Mouse (Mus musculus) v-Abl transformed pro-B cells (cell line): ENCODE measurements at regions not wholly inside any gene's neighbourhood (a gene's known extent, or its start where the extent isn't known, plus 50 kb on each side); places are given as distances from the start of the nearest gene placed in this dataset.
"Not testable (repeated sequence)": the region's sequence is repeated elsewhere in the genome, so short reads cannot be mapped to it uniquely, and the experiment has no call there.

Experiments
- in situ Hi-C, 2 experiments: fragments of 400-800 bp; cut with MboI; formaldehyde crosslinking; loops; one replicate each; pipeline ENCODE4 v1.15.1; 2025; ENCODE audit not compliant: unreplicated experiment in 2 of 2

GRCm38 (mm10) chr1:140693482-140693881 lies 447.5 kb downstream of the Kcnt2 start:
- in situ Hi-C loops, result no loop called here

DNA sequence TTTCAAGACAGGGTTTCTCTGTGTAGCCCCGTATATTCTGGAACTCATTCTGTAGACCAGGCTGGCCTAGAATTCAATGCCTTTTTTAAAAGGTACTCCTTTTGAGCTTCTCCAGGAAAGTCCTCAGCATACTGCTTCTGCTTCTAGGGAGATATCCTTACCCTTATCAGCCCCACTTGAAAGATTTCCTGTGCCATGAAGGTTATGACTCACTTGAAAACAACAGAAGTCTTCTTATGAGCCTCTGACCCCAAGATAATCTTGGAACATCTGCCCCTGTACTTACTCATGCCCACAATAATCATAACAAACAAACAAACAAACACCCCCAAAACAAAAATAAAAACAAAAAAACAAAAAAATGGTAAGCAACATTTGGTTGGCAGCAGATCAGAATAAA lies 484.2 kb downstream of the Kcnt2 start:
- in situ Hi-C loops, result loop anchor here in 1 of 2 experiments (10.0 kb wide), 1 partner anchor 165 kb away; no protein-coding TSS in a partner anchor

DNA sequence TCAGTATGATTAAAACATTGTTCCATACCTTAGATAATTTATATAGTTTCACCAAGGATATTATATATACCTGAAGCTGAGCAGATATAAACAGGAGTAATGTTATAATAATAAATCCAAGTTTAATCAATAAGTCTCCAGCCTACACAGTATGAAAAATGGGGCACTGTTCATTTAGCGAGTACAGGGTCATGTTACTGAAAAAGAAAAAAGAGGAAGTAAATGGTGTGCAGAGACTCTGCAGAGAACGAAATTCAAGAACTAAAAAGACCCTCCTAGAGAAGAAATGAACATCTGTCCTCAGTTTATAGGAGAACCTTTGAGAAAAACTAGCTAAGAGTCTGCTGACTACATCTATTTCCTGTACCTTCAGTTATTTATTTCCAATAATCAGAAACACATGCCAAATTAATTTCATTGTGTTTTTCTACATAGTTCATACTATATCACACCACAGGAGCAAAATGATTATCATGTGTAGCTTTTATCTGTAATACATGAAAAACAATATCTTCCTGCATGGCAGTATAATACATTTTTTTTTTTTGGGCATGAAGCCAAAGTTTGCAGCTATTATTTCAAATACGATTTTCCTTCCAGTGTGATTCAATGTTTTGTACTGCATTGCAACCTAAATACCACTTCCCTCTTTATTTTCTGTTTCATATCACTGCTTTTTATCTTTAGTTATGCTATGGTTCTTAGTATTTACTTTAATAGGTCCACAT lies 493.2 kb downstream of the Kcnt2 start:
- in situ Hi-C loops, result loop anchor here in 1 of 2 experiments (10.0 kb wide), 1 partner anchor 174 kb away; no protein-coding TSS in a partner anchor

GRCm38 (mm10) chr1:140740081-140740480 lies 494.1 kb downstream of the Kcnt2 start:
- in situ Hi-C loops, result loop anchor here in 1 of 2 experiments (10.0 kb wide), 1 partner anchor 195 kb away; no protein-coding TSS in a partner anchor

DNA sequence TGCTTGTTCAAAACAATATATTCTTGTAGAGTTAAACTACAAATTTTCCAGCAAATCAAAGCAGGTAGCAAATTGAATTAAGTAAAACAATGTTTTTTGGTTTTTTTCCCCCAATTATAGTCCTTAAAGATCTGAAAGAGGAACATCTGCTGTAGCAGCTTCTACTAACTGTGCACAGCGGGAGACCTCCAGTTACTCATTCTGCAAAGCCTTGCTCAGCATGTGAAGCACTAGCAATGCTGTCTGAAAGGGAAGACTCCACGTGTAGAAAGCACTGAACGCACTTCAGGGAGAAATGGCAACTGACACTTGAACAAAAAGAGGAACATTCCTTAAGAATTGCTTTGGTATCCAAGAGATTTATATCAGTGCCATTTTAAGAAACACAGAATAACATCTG lies 502.1 kb downstream of the Kcnt2 start:
- in situ Hi-C loops, result loop anchor here in 1 of 2 experiments (10.0 kb wide), 1 partner anchor 203 kb away; no protein-coding TSS in a partner anchor

- in situ Hi-C loops, result no loop called here
Observed at GRCm38 (mm10) chr1:140765906-140766305, 519.9 kb downstream of the Kcnt2 start.

- in situ Hi-C loops, result not testable (repeated sequence)
Observed at GRCm38 (mm10) chr1:140773769-140774168, 527.8 kb downstream of the Kcnt2 start.

DNA sequence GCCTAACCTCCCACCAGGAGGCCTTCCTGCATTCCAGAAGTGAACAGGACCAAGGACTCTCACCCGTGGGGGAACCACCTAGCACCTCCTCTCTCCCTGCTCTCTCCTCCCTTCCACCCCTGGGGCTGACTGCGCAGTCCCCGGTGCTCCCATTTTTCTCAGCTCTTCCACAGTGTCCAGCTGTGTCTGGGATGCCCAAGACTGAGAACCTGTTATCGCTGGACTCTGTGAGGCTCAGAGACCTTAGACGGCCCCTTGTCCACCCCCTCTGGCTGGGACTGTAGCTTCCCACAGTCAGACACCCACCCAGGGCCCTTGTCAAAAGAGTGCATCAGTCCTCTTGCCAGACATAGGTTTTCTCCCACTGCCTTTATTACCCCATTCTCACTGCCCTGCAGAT lies 564.2 kb downstream of the Kcnt2 start:
- in situ Hi-C loops, result no loop called here

- in situ Hi-C loops, result no loop called here
Observed at GRCm38 (mm10) chr1:140838766-140839165, 592.8 kb downstream of the Kcnt2 start.

- in situ Hi-C loops, result no loop called here
Observed at GRCm38 (mm10) chr1:140840579-140840978, 594.6 kb downstream of the Kcnt2 start.

GRCm38 (mm10) chr1:140848053-140848452 lies 602.1 kb downstream of the Kcnt2 start:
- in situ Hi-C loops, result not testable (repeated sequence)

- in situ Hi-C loops, result no loop called here
Observed at GRCm38 (mm10) chr1:140851568-140851967, 605.6 kb downstream of the Kcnt2 start.
